Mouse (Mus musculus): ENCODE results near the gene Lipc. TPM values are rescaled to one million over a fixed set of nuclear protein-coding genes. Genes with fewer than 3 reads are reported as not detected.

The Lipc gene
- polyA plus RNA-seq, 1 experiment from 2014 or later: 15.0 TPM

- DNase-seq (ENCODE audit: low spot score) (no peak), ATAC-seq (replicated peaks; ENCODE audit: low FRiP score) (no peak)
- Histone ChIP-seq H3K9me3 (ENCODE audit: control insufficient read depth, low read length) (no peaks in the 10 kb centered on the region), H3K4me1 (replicated peaks; ENCODE audit: control insufficient read depth, insufficient read depth, low read length) (peaks cover 46% of the 10 kb centered on the region), H3K4me2 (no peak overlapping the region), H3K4me3 (ENCODE audit: low read depth, low read length) (no peak overlapping the region), H3K27ac (ENCODE audit: low read depth, low read length) (peak overlapping the region; percentile 97), H3K9ac (ENCODE audit: low read depth, low read length) (peak overlapping the region; percentile 48; the same call in 1 of the 2 replicates), H3K27me3 (replicated peaks; ENCODE audit: control insufficient read depth, insufficient read depth, low read length) (no peaks in the 10 kb centered on the region), H3K36me3 (ENCODE audit: control insufficient read depth, insufficient read depth, low read length) (no peaks in the 10 kb centered on the region)
Measured at GRCm38 (mm10) chr9:70927701-70928100, 24.3 kb downstream of the Lipc start.

GRCm38 (mm10) chr9:70926820-70927588, 25.0 kb downstream of the Lipc start:
- Histone ChIP-seq H3K27ac (ENCODE audit: low read depth, low read length) (peak overlapping the region; percentile 97), H3K9me3 (ENCODE audit: control insufficient read depth, low read length) (no peaks in the 10 kb centered on the region), H3K4me3 (ENCODE audit: low read depth, low read length) (no peak overlapping the region), H3K27me3 (replicated peaks; ENCODE audit: control insufficient read depth, insufficient read depth, low read length) (no peaks in the 10 kb centered on the region), H3K4me1 (replicated peaks; ENCODE audit: control insufficient read depth, insufficient read depth, low read length) (peaks cover 53% of the 10 kb centered on the region), H3K9ac (ENCODE audit: low read depth, low read length) (peak overlapping the region; percentile 62), H3K36me3 (ENCODE audit: control insufficient read depth, insufficient read depth, low read length) (no peaks in the 10 kb centered on the region), H3K4me2 (peak overlapping the region; percentile 47)
- ATAC-seq (replicated peaks; ENCODE audit: low FRiP score) (peak; percentile 90), DNase-seq (ENCODE audit: low spot score) (peak; percentile 62)
- WGBS: 23% methylated on average over 6 of the region's 6 CpGs

- Histone ChIP-seq H3K4me2 (no peak overlapping the region), H3K36me3 (ENCODE audit: control insufficient read depth, insufficient read depth, low read length) (no peaks in the 10 kb centered on the region), H3K27ac (ENCODE audit: low read depth, low read length) (no peak overlapping the region; the same call in 1 of the 2 replicates), H3K9ac (ENCODE audit: low read depth, low read length) (no peak overlapping the region), H3K4me3 (ENCODE audit: low read depth, low read length) (no peak overlapping the region), H3K27me3 (replicated peaks; ENCODE audit: control insufficient read depth, insufficient read depth, low read length) (no peaks in the 10 kb centered on the region), H3K9me3 (ENCODE audit: control insufficient read depth, low read length) (no peaks in the 10 kb centered on the region), H3K4me1 (replicated peaks; ENCODE audit: control insufficient read depth, insufficient read depth, low read length) (peaks cover 65% of the 10 kb centered on the region)
- WGBS: 88% methylated on average over 6 of the region's 6 CpGs
- DNase-seq (ENCODE audit: low spot score) (no peak), ATAC-seq (replicated peaks; ENCODE audit: low FRiP score) (no peak)
Measured at GRCm38 (mm10) chr9:70925225-70925624, 26.8 kb downstream of the Lipc start.

- Histone ChIP-seq H3K27ac (ENCODE audit: low read depth, low read length) (no peak overlapping the region), H3K4me1 (replicated peaks; ENCODE audit: control insufficient read depth, insufficient read depth, low read length) (peaks cover 64% of the 10 kb centered on the region), H3K9me3 (ENCODE audit: control insufficient read depth, low read length) (no peaks in the 10 kb centered on the region), H3K9ac (ENCODE audit: low read depth, low read length) (no peak overlapping the region), H3K4me3 (ENCODE audit: low read depth, low read length) (no peak overlapping the region), H3K27me3 (replicated peaks; ENCODE audit: control insufficient read depth, insufficient read depth, low read length) (no peaks in the 10 kb centered on the region), H3K4me2 (no peak overlapping the region), H3K36me3 (ENCODE audit: control insufficient read depth, insufficient read depth, low read length) (no peaks in the 10 kb centered on the region)
- ATAC-seq (replicated peaks; ENCODE audit: low FRiP score) (no peak), DNase-seq (ENCODE audit: low spot score) (no peak)
- WGBS: 87% methylated on average over 3 of the region's 3 CpGs
Measured at GRCm38 (mm10) chr9:70924763-70925162, 27.3 kb downstream of the Lipc start.

- Histone ChIP-seq H3K4me1 (replicated peaks; ENCODE audit: control insufficient read depth, insufficient read depth, low read length) (peaks cover 59% of the 10 kb centered on the region), H3K27me3 (replicated peaks; ENCODE audit: control insufficient read depth, insufficient read depth, low read length) (no peaks in the 10 kb centered on the region), H3K27ac (ENCODE audit: low read depth, low read length) (peak overlapping the region; percentile 89), H3K9ac (ENCODE audit: low read depth, low read length) (peak overlapping the region; percentile 23), H3K4me3 (ENCODE audit: low read depth, low read length) (no peak overlapping the region), H3K9me3 (ENCODE audit: control insufficient read depth, low read length) (no peaks in the 10 kb centered on the region), H3K36me3 (ENCODE audit: control insufficient read depth, insufficient read depth, low read length) (no peaks in the 10 kb centered on the region), H3K4me2 (peak overlapping the region; percentile 57)
- 36% methylated on average over 7 of the region's 7 CpGs for WGBS
- DNase-seq (ENCODE audit: low spot score): peak; percentile 52
- ATAC-seq (replicated peaks; ENCODE audit: low FRiP score): peak; percentile 91
Measured at GRCm38 (mm10) chr9:70921781-70922565, 30.1 kb downstream of the Lipc start.

GRCm38 (mm10) chr9:70921132-70921531, 30.9 kb downstream of the Lipc start:
- Histone ChIP-seq H3K27me3 (replicated peaks; ENCODE audit: control insufficient read depth, insufficient read depth, low read length) (no peaks in the 10 kb centered on the region), H3K36me3 (ENCODE audit: control insufficient read depth, insufficient read depth, low read length) (no peaks in the 10 kb centered on the region), H3K4me3 (ENCODE audit: low read depth, low read length) (no peak overlapping the region), H3K27ac (ENCODE audit: low read depth, low read length) (peak overlapping the region; percentile 89), H3K9me3 (ENCODE audit: control insufficient read depth, low read length) (no peaks in the 10 kb centered on the region), H3K4me2 (no peak overlapping the region; the same call in 1 of the 2 replicates), H3K4me1 (replicated peaks; ENCODE audit: control insufficient read depth, insufficient read depth, low read length) (peaks cover 59% of the 10 kb centered on the region), H3K9ac (ENCODE audit: low read depth, low read length) (peak overlapping the region; percentile 23; the same call in 1 of the 2 replicates)
- DNase-seq (ENCODE audit: low spot score): no peak
- 46% methylated on average over 3 of the region's 3 CpGs for WGBS
- ATAC-seq (replicated peaks; ENCODE audit: low FRiP score): no peak

- 87% methylated on average over 3 of the region's 3 CpGs for WGBS
- Histone ChIP-seq H3K27me3 (replicated peaks; ENCODE audit: control insufficient read depth, insufficient read depth, low read length) (no peaks in the 10 kb centered on the region), H3K36me3 (ENCODE audit: control insufficient read depth, insufficient read depth, low read length) (no peaks in the 10 kb centered on the region), H3K9me3 (ENCODE audit: control insufficient read depth, low read length) (no peaks in the 10 kb centered on the region), H3K4me3 (ENCODE audit: low read depth, low read length) (no peak overlapping the region), H3K9ac (ENCODE audit: low read depth, low read length) (no peak overlapping the region), H3K4me2 (no peak overlapping the region), H3K4me1 (replicated peaks; ENCODE audit: control insufficient read depth, insufficient read depth, low read length) (peaks cover 68% of the 10 kb centered on the region), H3K27ac (ENCODE audit: low read depth, low read length) (no peak overlapping the region)
- DNase-seq (ENCODE audit: low spot score): no peak
- ATAC-seq (replicated peaks; ENCODE audit: low FRiP score): no peak
Measured at GRCm38 (mm10) chr9:70919271-70919670, 32.8 kb downstream of the Lipc start.

GRCm38 (mm10) chr9:70916516-70916915, 35.5 kb downstream of the Lipc start:
- no peak for DNase-seq (ENCODE audit: low spot score)
- Histone ChIP-seq H3K4me1 (replicated peaks; ENCODE audit: control insufficient read depth, insufficient read depth, low read length) (peaks cover 49% of the 10 kb centered on the region), H3K9ac (ENCODE audit: low read depth, low read length) (peak overlapping the region; percentile 47), H3K4me3 (ENCODE audit: low read depth, low read length) (no peak overlapping the region), H3K9me3 (ENCODE audit: control insufficient read depth, low read length) (no peaks in the 10 kb centered on the region), H3K36me3 (ENCODE audit: control insufficient read depth, insufficient read depth, low read length) (no peaks in the 10 kb centered on the region), H3K27me3 (replicated peaks; ENCODE audit: control insufficient read depth, insufficient read depth, low read length) (no peaks in the 10 kb centered on the region), H3K4me2 (no peak overlapping the region), H3K27ac (ENCODE audit: low read depth, low read length) (0 out of 2 replicates have a peak overlapping the region, but pooled peaks have one; percentile 22)
- no peak for ATAC-seq (replicated peaks; ENCODE audit: low FRiP score)
- 56% methylated on average over 7 of the region's 7 CpGs for WGBS
